Mouse (Mus musculus) monocyte, adult 5-6 weeks (primary cell): ENCODE results near the gene Grn. TPM values are rescaled to one million over a fixed set of nuclear protein-coding genes. Genes with fewer than 3 reads are reported as not detected.
A peak's percentile ranks its signal among the peaks of the same experiment; 100 is the strongest.
"Not testable (repeated sequence)": the region's sequence is repeated elsewhere in the genome, so short reads cannot be mapped to it uniquely, and the experiment has no call there.

Experiments
- ATAC-seq: fragments of 153-309, 156-312 bp; replicated peaks from 2 replicates; pipeline ENCODE4 v1.8.0; 2017; ENCODE audit warnings: mild to moderate bottlenecking; ENCODE audit not compliant: low TSS enrichment, insufficient number of reproducible peaks, severe bottlenecking, poor library complexity, low FRiP score
- total RNA-seq: library from RNA; stranded (forward); fragments of 200-1000, 200-491, 200-594 nt; gene quantifications from 3 replicates; pipeline ENCODE4 v1.2.3, GENCODE M21; 2017

The Grn gene
- total RNA-seq, 1 experiment from 2014 or later = 97.9 TPM

DNA sequence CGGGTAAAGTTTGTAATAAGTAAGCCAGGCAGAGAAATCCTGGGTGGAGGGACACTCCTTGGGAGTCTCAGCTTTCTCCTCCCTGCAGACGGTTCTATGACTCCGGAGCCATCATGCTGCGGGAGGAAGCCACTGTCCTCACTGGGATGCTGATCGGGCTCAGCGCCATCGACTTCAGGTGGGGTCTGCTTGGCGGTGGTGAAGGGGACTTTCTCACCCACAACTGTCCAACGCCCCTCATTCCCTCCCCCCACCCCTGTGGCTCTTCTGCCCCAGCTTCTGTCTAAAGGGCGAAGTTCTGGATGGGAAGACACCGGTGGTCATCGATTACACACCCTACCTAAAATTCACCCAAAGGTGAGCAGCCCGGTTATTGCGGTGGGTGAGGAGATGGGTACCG, 31.0 kb upstream of the Grn start:
- no peak for ATAC-seq

- ATAC-seq = no peak
These were observed 30.5 kb upstream of the Grn start for GRCm38 (mm10) chr11:102399610-102400072.

GRCm38 (mm10) chr11:102400513-102401084, 29.5 kb upstream of the Grn start:
- no peak for ATAC-seq

DNA sequence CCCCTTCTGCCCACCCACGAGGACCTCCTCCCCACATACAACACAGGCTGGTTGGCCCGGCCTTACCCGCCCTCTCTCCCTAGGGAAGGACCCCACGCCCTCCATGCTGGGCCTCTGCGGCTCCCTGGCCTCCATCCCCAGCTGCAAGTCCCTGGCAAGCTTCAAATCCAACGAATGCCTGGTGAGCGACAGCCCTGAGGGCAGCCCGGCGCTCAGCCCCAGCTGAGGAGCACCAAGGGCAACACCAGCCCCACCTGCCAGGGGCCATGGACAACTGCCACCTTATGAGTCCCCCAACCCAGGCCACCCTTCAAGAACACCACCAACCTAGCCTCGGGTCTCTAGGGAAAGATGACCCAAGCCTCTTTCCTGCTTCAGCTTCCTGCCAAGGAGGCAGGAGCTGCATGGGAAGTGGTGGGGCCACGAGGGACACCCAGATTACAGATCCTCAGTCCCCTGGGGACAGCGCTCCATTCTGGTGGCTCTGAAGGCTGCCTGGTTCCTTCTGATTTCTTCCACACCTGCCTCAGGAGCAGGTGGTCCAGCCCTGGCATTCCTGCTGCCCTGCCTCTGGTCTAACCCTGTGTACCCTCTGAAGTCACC, 28.1 kb upstream of the Grn start:
- no peak for ATAC-seq

DNA sequence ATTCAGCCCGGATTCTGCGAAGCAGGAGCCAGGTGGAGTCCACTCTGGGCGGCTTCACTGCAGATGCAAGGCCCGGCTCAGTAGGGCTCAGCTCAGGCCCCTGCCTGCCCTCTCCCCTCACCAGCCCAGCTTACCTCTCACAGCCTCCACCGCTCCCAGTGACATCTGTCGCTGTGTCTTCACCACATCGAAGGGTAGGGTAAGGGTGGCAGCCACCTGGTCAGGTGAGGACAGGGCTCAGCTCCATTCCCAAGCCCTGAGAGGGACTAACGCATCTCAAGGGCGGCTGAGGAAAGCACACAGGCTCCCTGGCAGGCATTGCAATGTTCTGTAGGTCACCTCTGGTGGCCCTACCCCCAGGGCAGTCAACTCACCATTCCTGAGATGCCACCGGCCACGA, 26.5 kb upstream of the Grn start:
- no peak for ATAC-seq

DNA sequence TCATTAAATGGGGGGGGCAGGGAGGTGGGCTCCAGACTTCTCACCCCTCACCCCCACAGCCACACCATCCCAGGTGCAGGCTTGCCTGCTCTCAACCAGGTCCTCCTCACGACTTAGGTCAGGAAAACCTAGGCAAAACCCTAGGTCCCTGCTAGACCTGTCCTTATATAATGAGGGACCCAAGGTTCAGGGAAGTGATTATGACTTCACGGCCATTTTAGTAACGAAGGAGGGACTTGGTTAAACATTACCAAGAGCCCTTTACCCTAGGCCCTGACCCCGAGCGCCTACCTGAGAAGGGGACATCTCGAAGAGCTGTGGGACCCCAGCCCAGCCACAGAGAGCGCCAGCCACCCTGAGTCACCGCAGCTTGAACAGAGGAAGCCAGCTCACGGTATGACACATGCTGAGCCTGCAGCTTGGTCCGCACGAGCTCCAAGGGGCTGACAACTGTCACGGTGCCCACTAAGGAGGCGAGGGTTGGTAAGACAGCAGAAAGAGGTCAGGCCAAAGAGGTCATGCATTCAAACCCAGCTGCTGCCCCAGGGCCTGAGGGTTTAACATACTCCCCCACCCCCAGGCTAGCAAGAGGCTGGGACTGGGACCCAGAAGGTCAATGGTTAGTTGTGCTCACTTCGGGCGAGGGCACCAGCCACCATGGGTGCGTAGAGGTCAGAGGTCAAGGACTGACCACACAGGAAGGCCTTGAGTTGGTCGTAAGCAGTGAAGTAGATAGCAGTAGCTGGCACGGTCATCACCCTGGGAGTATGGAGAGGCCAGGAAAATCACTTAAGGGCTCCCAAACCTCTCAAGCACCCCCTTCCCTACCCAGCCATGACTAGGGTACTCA, 25.7 kb upstream of the Grn start:
- ATAC-seq = no peak

DNA sequence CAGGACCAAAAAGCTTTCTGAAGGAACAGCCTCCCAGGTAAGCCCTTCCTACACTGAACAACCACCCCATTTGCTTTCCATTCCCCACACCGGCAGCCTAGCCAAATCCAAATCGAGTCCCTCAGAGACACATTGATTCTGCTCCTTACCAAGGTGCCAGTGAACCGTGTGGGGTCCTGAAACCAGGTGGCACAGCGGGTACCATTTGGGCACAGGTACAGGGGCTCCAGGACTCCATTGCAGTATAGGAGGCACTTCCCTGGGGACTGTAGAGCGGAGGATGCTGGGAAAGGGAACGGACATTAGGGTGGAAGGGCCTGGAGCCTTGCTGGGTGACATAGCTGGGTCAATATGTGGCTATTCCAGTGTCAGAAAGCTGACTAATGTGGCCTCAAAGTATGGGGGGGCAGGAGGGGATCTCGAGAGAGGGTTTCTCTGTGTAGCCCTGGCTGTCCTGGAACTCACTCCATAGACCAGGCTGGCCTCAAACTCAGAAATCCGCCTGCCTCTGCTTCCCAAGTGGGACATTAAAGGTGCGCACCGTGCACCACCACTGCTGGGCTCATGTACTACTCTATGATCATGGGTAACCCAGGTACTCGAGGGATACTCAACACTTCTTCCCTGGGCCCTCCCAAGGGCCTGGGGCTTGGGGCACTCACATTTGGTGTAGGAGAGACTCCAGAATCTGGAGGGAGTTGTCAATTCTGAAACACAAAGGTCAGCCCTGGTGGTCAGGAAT, 24.4 kb upstream of the Grn start:
- ATAC-seq = no peak

GRCm38 (mm10) chr11:102406401-102406800, 23.7 kb upstream of the Grn start:
- no peak for ATAC-seq

DNA sequence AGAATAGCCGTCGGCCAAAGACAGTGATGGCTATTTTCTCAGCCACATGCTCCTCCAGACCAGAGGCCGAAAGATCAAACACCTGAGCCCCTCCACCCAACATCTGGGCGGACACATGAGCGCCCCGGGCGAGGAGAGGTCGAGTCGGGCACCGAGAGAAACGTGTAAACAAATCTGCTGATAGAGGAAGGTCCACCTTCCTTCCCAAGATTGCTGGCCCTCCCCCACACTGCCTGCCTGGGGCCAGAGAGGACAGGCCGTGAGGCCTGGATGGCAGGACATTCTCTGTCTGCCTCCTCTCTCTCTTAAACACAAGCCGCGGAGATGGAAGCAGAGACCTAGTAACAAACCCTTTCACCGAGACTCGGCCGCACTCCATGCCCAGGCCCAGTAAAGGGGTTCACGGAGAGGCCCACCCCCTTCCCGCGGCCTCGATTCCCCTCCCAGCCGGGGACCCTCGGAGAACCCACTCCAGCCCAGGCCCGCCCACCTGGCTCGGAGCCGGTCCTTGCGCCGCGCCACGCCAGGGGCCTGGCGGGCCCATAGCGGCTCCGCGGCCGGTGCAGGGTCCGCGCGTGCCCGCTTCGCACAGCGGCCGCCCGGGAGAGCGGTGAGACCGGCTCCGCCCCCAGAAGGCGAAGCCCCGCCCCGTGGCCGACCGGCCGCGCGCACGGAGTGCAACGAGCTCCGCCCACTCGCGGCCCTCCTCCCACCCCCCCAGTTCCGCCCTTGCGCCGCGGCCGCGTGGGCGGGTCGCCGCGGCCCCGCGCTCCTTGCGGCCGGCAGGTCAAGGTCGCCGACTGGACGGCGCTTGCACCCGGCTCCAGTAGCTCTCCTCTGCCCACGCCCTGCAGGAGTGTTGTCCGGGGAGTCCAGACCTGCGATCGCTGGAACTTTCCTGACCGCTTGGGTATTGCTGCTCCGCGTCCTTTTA, 22.9 kb upstream of the Grn start:
- peak; percentile 32 for ATAC-seq

DNA sequence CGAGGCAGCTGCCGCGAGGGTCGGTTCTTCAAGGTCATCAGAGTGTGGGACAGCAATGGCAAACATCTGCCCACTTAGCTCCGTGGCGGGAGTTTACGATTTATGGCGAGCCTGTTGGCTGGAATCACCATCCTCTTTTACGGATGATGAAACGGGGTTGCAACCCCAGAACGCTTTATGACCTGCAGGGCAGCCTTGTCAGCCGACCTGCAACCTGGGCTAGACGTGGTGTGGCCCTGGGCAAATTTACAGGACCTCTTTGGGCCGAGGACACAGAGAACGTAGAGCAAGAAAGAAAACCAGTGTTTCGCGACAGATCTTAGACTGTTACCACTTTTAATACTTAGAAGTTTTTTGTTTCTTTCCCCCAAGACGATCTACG, 22.3 kb upstream of the Grn start, which contains the start of gene Slc25a39:
Gene Slc25a39 (minus strand): TSS at position 113 of the 382 bp plus-strand sequence.
- ATAC-seq = no peak

GRCm38 (mm10) chr11:102408344-102408876, 21.7 kb upstream of the Grn start:
- peak; percentile 92 for ATAC-seq

GRCm38 (mm10) chr11:102408888-102409794, 21.0 kb upstream of the Grn start:
- no peak for ATAC-seq

DNA sequence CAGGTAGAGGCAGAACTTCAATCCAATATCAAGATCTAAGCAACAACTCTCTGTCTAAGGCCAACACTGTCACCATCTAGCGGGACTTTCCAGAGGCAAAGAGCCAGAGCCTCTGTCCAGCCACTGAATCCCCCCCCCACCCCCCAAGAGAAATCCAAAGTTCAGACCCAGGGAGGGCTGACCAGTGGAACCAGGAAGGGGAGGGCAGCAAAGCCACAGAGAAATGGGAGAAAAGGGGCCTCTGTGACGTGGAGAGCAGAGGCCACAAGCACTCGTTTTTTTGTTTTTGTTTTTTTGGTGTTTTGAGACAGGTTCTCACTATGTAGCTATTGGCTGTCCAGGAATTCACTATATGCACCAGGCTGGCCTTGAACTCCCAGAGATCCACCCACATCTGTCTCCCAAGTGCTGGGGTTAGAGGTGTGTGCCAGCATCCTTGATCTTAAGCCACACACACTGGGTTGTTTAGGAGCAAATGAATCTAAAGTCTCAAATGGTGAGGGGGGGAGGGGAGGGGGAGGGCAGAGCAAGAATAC, 20.3 kb upstream of the Grn start:
- ATAC-seq = no peak

DNA sequence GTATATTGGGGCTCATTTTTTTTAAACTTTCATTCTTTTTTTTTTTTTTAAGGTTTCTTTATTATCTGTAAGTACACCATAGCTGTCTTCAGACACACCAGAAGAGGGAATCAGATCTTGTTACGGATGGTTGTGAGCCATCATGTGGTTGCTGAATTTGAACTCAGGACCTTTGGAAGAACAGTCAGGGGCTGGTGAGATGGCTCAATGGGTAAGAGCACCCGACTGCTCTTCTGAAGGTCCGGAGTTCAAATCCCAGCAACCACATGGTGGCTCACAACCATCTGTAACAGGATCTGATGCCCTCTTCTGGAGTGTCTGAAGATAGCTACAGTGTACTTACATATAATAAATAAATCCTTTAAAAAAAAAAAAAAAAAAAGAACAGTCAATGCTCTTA, 19.8 kb upstream of the Grn start:
- not testable (repeated sequence) for ATAC-seq

GRCm38 (mm10) chr11:102411061-102411460, 19.1 kb upstream of the Grn start:
- ATAC-seq = no peak

DNA sequence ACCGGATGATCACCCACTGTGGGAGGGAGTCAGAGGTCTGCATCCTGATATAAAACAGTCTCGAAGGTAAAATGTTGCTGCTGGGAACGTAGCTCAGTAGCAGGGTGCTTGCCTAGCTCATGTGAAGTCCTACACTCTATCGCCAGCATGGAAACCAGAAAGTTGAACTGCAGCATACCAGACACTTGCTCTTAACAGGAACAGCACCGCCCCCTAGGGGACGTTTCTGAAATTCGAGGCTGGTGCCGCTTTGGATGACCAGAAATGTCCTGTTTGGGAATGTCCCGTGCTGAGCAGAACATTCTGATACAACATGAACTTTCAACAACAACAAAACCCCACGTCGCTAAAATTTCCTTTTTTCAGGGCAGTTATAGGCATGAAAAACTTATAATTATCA, 18.4 kb upstream of the Grn start:
- peak; percentile 46 for ATAC-seq

GRCm38 (mm10) chr11:102413059-102413458, 17.1 kb upstream of the Grn start:
- no peak for ATAC-seq
